Mouse (Mus musculus): ENCODE data around the gene Tle4. TPM values are rescaled to one million over a fixed set of nuclear protein-coding genes. Genes with fewer than 3 reads are reported as not detected.
A peak's percentile ranks its signal among the peaks of the same experiment; 100 is the strongest.

Gene Tle4
- total and polyA plus RNA-seq, 2 experiments, result 5.4 to 5.5 TPM

DNA sequence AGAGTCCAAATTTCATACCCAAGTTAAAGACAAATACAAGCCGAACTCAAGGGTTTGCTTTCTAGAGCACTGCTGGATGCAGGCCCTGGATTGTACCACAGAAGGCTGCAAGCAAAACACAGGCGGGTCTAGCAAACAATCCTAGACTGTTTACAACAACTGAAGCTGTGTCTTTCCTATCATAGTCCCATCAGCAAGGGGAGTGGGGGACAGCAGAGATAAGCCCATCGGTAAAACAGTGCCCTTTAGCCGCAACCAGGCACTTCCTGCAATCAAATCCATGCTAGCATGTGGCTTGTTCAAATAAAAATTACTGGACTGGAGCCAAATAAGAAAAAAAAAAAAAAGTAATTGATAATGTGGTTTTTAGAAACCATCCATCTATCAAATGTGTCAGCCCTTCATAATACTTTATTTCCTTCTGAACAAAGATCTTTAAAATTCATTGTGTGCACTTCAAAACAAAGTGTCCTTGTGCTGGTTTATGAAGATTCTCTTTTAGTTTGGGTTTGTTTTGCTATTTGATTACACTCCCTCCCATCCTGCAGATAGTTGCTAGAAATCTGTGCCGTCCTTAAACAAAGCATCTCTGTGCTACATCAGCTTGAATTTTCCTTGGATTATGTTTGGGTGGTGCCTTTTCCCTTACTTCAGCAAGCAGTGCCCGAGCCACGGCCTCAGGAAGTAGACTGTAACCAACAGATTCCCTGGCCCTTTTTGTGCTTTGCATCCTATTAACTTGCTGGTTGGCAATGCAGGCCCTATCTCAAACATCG, 12.9 kb upstream of the Tle4 start:
- H3K9ac ChIP-seq (ENCODE audit: low read depth, low read length), result no peak overlapping the region
- H3K27ac ChIP-seq (replicated peaks; ENCODE audit: insufficient read depth, low read depth, low read length), result no peak overlapping the region
- H3K4me3 ChIP-seq (ENCODE audit: insufficient read depth, low read depth, low read length), result no peak overlapping the region
- no peaks in the 10 kb centered on the region for H3K27me3 ChIP-seq (ENCODE audit: control insufficient read depth, insufficient read depth, low read length)
- peaks cover 4% of the 10 kb centered on the region for H3K4me1 ChIP-seq (ENCODE audit: control insufficient read depth, insufficient read depth, low read length)
- DNase-seq (ENCODE audit: extremely low read depth, low read depth, low spot score), result peak; percentile 25
- H3K36me3 ChIP-seq (ENCODE audit: control insufficient read depth, insufficient read depth, low read length), result no peaks in the 10 kb centered on the region
- TF ChIP-seq POLR2A (IDR thresholded peaks at IDR 0.05; ENCODE audit: extremely low read depth, insufficient read depth, low read length) (no peak), CTCF (IDR thresholded peaks at IDR 0.05; ENCODE audit: low read depth, low read length) (no peak)
- 48% methylated on average over 8 of the region's 8 CpGs for WGBS
- H3K79me2 ChIP-seq (ENCODE audit: control insufficient read depth, insufficient read depth, low read length), result no peaks in the 10 kb centered on the region

DNA sequence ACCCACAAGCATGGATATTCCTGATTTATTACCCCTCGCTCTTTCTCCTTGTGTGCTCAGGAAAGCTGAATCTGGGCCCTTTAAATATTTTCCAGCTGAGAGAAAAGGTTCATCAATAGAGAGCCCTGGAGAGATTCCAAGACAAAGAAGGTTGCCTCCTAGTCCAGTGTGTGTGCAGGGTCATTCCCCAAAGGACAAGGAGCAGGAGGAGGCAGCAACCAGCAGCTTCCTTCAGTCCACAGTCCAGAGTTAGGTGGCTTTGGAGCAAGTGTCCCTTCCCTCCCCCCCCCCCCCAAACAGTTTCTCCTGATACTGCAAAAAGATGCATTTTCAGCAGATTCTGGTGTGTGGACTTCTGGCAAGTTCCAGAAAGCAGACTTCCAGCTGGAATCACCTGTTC, 3.0 kb upstream of the Tle4 start:
- H3K4me1 ChIP-seq (ENCODE audit: control insufficient read depth, insufficient read depth, low read length), result peaks cover 14% of the 10 kb centered on the region
- H3K9ac ChIP-seq (ENCODE audit: low read depth, low read length), result no peak overlapping the region
- H3K79me2 ChIP-seq (ENCODE audit: control insufficient read depth, insufficient read depth, low read length), result peaks cover 5% of the 10 kb centered on the region; the same call in 1 of the 2 replicates
- H3K27ac ChIP-seq (replicated peaks; ENCODE audit: insufficient read depth, low read depth, low read length), result no peak overlapping the region
- no peak overlapping the region for H3K4me3 ChIP-seq (ENCODE audit: insufficient read depth, low read depth, low read length)
- no peak for TF ChIP-seq CTCF (IDR thresholded peaks at IDR 0.05; ENCODE audit: low read depth, low read length)
- no peak for TF ChIP-seq POLR2A (IDR thresholded peaks at IDR 0.05; ENCODE audit: extremely low read depth, insufficient read depth, low read length)
- peak; percentile 87 for DNase-seq (ENCODE audit: extremely low read depth, low read depth, low spot score)
- H3K36me3 ChIP-seq (ENCODE audit: control insufficient read depth, insufficient read depth, low read length), result no peaks in the 10 kb centered on the region
- 24% methylated on average over 1 of the region's 1 CpGs for WGBS
- H3K27me3 ChIP-seq (ENCODE audit: control insufficient read depth, insufficient read depth, low read length), result no peaks in the 10 kb centered on the region

DNA sequence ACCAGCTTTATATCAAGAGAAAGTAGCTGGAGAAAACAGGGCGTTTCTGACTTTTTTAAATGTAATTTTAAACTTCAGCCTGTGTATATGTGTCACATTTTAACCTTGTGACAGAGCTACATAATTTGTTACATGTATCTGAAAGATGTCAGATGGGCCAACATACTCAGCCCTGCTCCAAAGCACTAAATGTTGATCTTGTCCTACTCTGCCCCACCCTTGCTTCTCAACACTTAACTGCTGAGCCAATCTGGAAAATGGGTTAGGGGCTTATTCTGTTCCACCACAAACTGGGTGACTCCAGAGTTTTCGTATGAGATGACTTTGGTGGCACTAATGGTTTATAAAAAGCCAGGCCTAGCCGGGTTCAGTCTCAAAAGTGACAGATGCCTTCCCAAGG, 2.5 kb upstream of the Tle4 start:
- no peak overlapping the region for H3K27ac ChIP-seq (replicated peaks; ENCODE audit: insufficient read depth, low read depth, low read length)
- H3K36me3 ChIP-seq (ENCODE audit: control insufficient read depth, insufficient read depth, low read length), result peaks cover 3% of the 10 kb centered on the region; the same call in 1 of the 2 replicates
- no peak for DNase-seq (ENCODE audit: extremely low read depth, low read depth, low spot score)
- no peaks in the 10 kb centered on the region for H3K27me3 ChIP-seq (ENCODE audit: control insufficient read depth, insufficient read depth, low read length)
- 51% methylated on average over 3 of the region's 3 CpGs for WGBS
- peaks cover 5% of the 10 kb centered on the region; the same call in 1 of the 2 replicates for H3K79me2 ChIP-seq (ENCODE audit: control insufficient read depth, insufficient read depth, low read length)
- H3K4me1 ChIP-seq (ENCODE audit: control insufficient read depth, insufficient read depth, low read length), result peaks cover 14% of the 10 kb centered on the region
- no peak overlapping the region for H3K9ac ChIP-seq (ENCODE audit: low read depth, low read length)
- no peak for TF ChIP-seq CTCF (IDR thresholded peaks at IDR 0.05; ENCODE audit: low read depth, low read length)
- TF ChIP-seq POLR2A (IDR thresholded peaks at IDR 0.05; ENCODE audit: extremely low read depth, insufficient read depth, low read length), result no peak
- no peak overlapping the region for H3K4me3 ChIP-seq (ENCODE audit: insufficient read depth, low read depth, low read length)

DNA sequence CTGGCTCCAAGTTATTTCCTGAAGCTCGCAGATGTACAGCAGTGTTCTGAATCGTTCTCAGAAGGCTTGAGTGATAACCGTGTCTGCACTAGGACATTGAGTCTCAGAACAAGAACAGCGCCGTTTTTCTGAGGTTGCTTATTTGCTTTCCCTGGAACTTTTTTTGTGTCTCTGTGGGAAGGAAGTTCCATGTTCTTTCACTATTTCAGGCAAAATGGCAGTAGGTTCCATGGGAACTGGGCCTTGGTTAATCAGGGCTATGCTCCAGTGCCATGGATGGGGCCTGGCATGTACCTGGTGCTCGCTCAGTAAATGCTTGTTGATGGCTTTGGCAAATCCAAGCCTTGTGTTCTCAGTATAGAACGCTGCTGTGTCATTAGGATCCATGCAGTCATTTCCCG, 2.0 kb upstream of the Tle4 start:
- Histone ChIP-seq H3K79me2 (ENCODE audit: control insufficient read depth, insufficient read depth, low read length) (peaks cover 5% of the 10 kb centered on the region; the same call in 1 of the 2 replicates), H3K4me3 (ENCODE audit: insufficient read depth, low read depth, low read length) (no peak overlapping the region), H3K4me1 (ENCODE audit: control insufficient read depth, insufficient read depth, low read length) (peaks cover 14% of the 10 kb centered on the region), H3K9ac (ENCODE audit: low read depth, low read length) (no peak overlapping the region), H3K27ac (replicated peaks; ENCODE audit: insufficient read depth, low read depth, low read length) (no peak overlapping the region), H3K27me3 (ENCODE audit: control insufficient read depth, insufficient read depth, low read length) (no peaks in the 10 kb centered on the region), H3K36me3 (ENCODE audit: control insufficient read depth, insufficient read depth, low read length) (peaks cover 5% of the 10 kb centered on the region; the same call in 1 of the 2 replicates)
- 83% methylated on average over 8 of the region's 8 CpGs for WGBS
- TF ChIP-seq POLR2A (IDR thresholded peaks at IDR 0.05; ENCODE audit: extremely low read depth, insufficient read depth, low read length) (no peak), CTCF (IDR thresholded peaks at IDR 0.05; ENCODE audit: low read depth, low read length) (no peak)
- DNase-seq (ENCODE audit: extremely low read depth, low read depth, low spot score), result no peak

DNA sequence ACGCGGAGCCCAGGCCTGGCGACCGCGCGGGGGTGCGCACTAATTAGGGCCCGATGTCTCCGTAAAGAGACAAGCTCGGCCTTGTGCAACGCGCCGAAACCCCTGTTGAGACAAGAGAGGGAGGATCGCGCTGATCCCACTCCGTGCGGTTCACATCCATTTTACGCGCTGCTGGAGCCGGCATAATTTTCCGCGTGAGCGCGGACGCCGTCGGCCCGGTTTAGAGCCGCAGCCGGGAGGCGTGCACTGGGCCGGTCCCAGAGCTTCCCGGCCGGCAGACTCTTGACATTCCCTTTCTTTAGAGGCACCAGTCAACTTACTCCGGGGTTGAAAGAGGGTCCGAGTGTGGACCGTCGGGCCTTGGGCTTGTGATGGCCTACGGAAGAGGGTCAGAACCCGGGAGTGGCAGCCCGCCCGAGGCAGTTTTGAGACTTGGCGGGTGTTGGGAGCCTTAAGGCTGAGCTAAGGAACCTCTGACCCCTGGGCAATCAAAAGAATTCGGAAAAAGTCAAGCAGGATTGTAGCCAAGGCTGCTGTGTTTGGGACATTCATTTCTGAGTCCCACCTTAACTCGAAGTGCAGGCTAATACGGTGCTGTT, 938 bp upstream of the Tle4 start:
- H3K27ac ChIP-seq (replicated peaks; ENCODE audit: insufficient read depth, low read depth, low read length), result peak overlapping the region; percentile 63
- H3K4me1 ChIP-seq (ENCODE audit: control insufficient read depth, insufficient read depth, low read length), result peaks cover 14% of the 10 kb centered on the region
- H3K79me2 ChIP-seq (ENCODE audit: control insufficient read depth, insufficient read depth, low read length), result peaks cover 5% of the 10 kb centered on the region; the same call in 1 of the 2 replicates
- DNase-seq (ENCODE audit: extremely low read depth, low read depth, low spot score), result peak; percentile 33
- no peaks in the 10 kb centered on the region for H3K27me3 ChIP-seq (ENCODE audit: control insufficient read depth, insufficient read depth, low read length)
- H3K4me3 ChIP-seq (ENCODE audit: insufficient read depth, low read depth, low read length), result peak overlapping the region; percentile 73
- peaks cover 6% of the 10 kb centered on the region; the same call in 1 of the 2 replicates for H3K36me3 ChIP-seq (ENCODE audit: control insufficient read depth, insufficient read depth, low read length)
- TF ChIP-seq POLR2A (IDR thresholded peaks at IDR 0.05; ENCODE audit: extremely low read depth, insufficient read depth, low read length), result no peak
- TF ChIP-seq CTCF (IDR thresholded peaks at IDR 0.05; ENCODE audit: low read depth, low read length), result no peak
- H3K9ac ChIP-seq (ENCODE audit: low read depth, low read length), result peak overlapping the region; percentile 75
- WGBS, result under 1% methylated on average over 46 of the region's 46 CpGs
